Mouse (Mus musculus) limb, embryonic 14.5 days (tissue): Measurements from ENCODE around the gene Vtcn1. TPM values are rescaled to one million over a fixed set of nuclear protein-coding genes. Genes with fewer than 3 reads are reported as not detected.
A peak's percentile ranks its signal among the peaks of the same experiment; 100 is the strongest.

ENCODE experiments used
- ATAC-seq: fragments of 200-750 bp; cut with Nextera tagmentation; 2 replicates; pipeline ENCODE4 v1.8.0; 2017; ENCODE audit warnings: low read depth, moderate number of reproducible peaks, moderate TSS enrichment; ENCODE audit not compliant: low FRiP score
- DNase-seq: peaks from one replicate; pipeline ENCODE4 v3.0.0-alpha.2; 2015; ENCODE audit warnings: low spot score
- H3K27ac ChIP-seq: fragments of 300-500 bp; sonication (generic); replicated peaks from 2 replicates; pipeline ENCODE4 v1.5.1; 2014; ENCODE audit warnings: low read depth, mild to moderate bottlenecking, low read length, moderate library complexity, mixed read lengths
- H3K27me3 ChIP-seq: fragments of 300-500 bp; sonication (generic); 2 replicates; pipeline ENCODE4 v1.6.1; 2014; ENCODE audit warnings: low read length, mixed read lengths; ENCODE audit not compliant: control insufficient read depth, insufficient read depth
- H3K36me3 ChIP-seq: fragments of 300-500 bp; sonication (generic); 2 replicates; pipeline ENCODE4 v1.6.1; 2014; ENCODE audit warnings: mild to moderate bottlenecking, low read length, moderate library complexity, mixed read lengths; ENCODE audit not compliant: control insufficient read depth, insufficient read depth
- H3K4me1 ChIP-seq: fragments of 300-500 bp; sonication (generic); 2 replicates; pipeline ENCODE4 v1.6.1; 2014; ENCODE audit warnings: antibody characterized with exemption, low read length, mixed read lengths; ENCODE audit not compliant: control insufficient read depth, insufficient read depth
- H3K4me2 ChIP-seq: fragments of 300-500 bp; sonication (generic); replicated peaks from 2 replicates; pipeline ENCODE4 v1.6.1; 2014; ENCODE audit warnings: low read depth, mild to moderate bottlenecking, low read length, moderate library complexity; ENCODE audit not compliant: severe bottlenecking
- H3K4me3 ChIP-seq: fragments of 300-500 bp; sonication (generic); replicated peaks from 2 replicates; pipeline ENCODE4 v1.5.1; 2014; ENCODE audit warnings: low read length
- H3K9ac ChIP-seq: fragments of 300-500 bp; sonication (generic); 2 replicates; pipeline ENCODE4 v1.6.1; 2014; ENCODE audit warnings: mild to moderate bottlenecking, low read depth, low read length, moderate library complexity; ENCODE audit not compliant: severe bottlenecking
- H3K9me3 ChIP-seq: fragments of 300-500 bp; sonication (generic); 2 replicates; pipeline ENCODE4 v1.6.1; 2016; ENCODE audit warnings: low read length; ENCODE audit not compliant: control insufficient read depth
- POLR2A ChIP-seq: fragments of 200-500 bp; IDR thresholded peaks from 2 replicates; pipeline ENCODE4 v1.8.0; 2012; ENCODE audit warnings: inconsistent platforms, mild to moderate bottlenecking, moderate library complexity, borderline replicate concordance; ENCODE audit not compliant: insufficient read depth, insufficient read length; ENCODE audit errors: extremely low read depth
- WGBS: fragments of 180-500 bp; shearing (Covaris S2); extraction: QIAGEN DNeasy Blood & Tissue Kit; methylation state at CpG from one replicate; pipeline ENCODE4 v1.1.7; 2014; 5-methylcytosine and 5-hydroxymethylcytosine counted together
- polyA plus RNA-seq, 2 experiments: library from polyadenylated mRNA; depleted of rRNA in 1 of 2; stranded (reverse) in 1 of 2; unstranded in 1 of 2; fragments of >200 nt; fragmentation: Nextera tagmentation in 1 of 2; extraction: Ambion mirVana in 1 of 2; gene quantifications; 2 replicates each; pipeline versions ENCODE4 v1.2.1 to v1.2.3; 2012 to 2014

Vtcn1 gene
- polyA plus RNA-seq, 2 experiments = 0.34 to 0.47 TPM

DNA sequence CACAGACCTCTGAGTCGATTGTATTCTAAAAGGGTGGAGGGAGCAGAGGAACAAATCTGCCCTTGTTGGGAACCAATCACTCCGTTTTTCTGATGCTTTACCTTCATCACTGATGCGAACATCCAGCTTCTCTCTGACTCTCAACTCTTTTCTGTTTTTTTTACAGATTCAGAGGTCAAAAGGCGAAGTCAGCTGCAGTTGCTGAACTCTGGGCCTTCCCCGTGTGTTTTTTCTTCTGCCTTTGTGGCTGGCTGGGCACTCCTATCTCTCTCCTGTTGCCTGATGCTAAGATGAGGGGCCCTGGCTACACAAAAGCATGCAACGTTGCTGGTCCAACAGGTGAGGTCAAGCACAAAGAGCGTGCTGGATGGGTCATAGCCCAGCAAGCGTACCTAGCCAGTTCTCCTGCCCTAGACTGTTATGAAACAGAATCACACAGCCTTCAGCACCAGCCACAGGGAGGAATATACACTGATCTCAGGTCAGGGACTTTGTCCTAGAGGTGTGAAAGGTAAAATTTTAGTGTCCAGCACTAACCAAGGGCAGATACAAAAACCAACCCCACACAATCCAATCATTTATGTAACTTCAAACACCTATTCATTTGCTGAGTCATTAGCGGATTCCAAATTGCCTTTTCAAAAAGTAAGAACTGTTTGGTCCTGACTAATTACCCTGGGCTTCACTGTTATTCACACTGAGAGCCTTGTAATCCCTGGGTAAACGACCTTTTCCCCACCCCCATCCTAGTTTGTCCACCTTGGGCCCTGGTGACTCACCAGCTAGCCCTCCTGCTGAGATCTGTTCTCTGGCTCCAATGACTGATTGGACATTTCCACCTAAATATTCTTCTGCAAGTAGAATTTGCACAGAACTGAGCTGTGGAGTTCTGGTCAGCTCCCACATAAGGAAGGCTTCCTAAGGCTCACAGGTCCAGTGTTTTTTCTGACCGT lies 67.4 kb downstream of the Vtcn1 start:
- Histone ChIP-seq H3K9ac (no peak overlapping the region), H3K4me1 (no peaks in the 10 kb centered on the region), H3K9me3 (no peaks in the 10 kb centered on the region), H3K36me3 (no peaks in the 10 kb centered on the region), H3K4me3 (no peak overlapping the region), H3K27ac (no peak overlapping the region), H3K27me3 (no peaks in the 10 kb centered on the region), H3K4me2 (no peak overlapping the region)
- 65% methylated on average over 11 of the region's 11 CpGs for WGBS
- ATAC-seq (no peak), DNase-seq (no peak)
- no peak for TF ChIP-seq POLR2A

DNA sequence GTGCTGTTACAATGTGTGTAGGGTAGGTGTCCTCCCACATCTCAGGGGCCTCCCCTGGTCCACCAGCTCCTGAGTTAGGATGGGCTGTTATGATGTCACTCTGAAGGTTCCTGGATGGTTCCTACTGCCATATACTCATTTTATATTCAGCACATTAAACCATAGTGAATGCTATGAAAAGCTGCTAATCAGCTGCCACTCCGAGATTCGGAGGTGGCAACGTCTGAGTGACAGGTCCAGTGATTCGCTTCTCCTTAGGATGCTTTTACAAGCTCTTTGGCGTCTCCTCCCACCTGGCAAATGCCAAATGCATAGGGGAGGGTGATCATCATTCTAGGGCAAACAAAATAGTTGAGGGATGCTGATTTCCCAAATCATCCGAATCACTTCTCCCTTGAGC lies 70.2 kb downstream of the Vtcn1 start:
- Histone ChIP-seq H3K4me3 (no peak overlapping the region), H3K9ac (no peak overlapping the region), H3K4me2 (no peak overlapping the region), H3K4me1 (no peaks in the 10 kb centered on the region), H3K9me3 (no peaks in the 10 kb centered on the region), H3K27me3 (no peaks in the 10 kb centered on the region), H3K27ac (no peak overlapping the region), H3K36me3 (no peaks in the 10 kb centered on the region)
- no peak for TF ChIP-seq POLR2A
- WGBS = 83% methylated on average over 6 of the region's 6 CpGs
- ATAC-seq (no peak), DNase-seq (no peak)

DNA sequence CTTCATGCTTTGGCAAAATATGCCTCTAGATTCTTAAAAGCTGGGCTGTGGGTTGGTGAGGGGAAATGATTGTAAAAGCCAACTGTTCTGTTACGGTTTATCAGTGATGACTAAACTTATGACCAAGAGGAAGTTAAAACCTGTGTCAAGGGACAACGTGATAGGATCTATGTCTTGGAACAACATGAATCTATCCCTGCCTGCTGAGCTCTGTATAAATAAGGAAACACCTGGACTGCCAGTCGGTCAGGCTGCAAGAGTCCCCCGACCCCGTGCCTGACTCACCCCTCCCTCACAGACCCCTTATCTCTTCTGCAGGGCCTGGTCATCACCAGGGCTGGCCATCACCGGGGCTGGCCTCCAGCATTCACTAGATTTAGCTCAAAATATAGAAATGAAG lies 80.9 kb downstream of the Vtcn1 start:
- WGBS = 66% methylated on average over 6 of the region's 6 CpGs
- Histone ChIP-seq H3K36me3 (no peaks in the 10 kb centered on the region), H3K4me3 (no peak overlapping the region), H3K9ac (no peak overlapping the region), H3K27me3 (no peaks in the 10 kb centered on the region), H3K4me1 (peaks cover 5% of the 10 kb centered on the region; the same call in 1 of the 2 replicates), H3K9me3 (no peaks in the 10 kb centered on the region), H3K4me2 (no peak overlapping the region), H3K27ac (no peak overlapping the region)
- ATAC-seq = no peak
- TF ChIP-seq POLR2A = no peak
- no peak for DNase-seq

DNA sequence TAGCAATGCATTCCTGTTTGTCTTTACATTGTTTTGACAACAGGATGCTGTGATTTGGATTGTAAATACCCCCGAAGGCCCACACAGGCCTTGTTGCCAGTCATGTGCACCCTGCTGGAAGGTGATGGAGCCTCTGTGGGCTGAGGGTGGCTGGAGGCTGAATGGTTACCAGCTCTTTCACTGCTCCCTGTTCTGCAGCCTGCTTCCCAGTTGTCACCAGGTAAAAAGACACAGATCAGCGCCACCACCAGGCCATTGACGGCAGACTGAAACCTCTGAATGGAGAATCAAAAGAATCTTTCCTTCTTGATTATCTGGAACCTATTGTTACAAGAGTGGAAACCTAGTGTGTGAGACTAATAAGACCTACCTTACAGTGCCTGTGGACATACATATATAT lies 81.7 kb downstream of the Vtcn1 start:
- Histone ChIP-seq H3K4me3 (no peak overlapping the region), H3K9me3 (no peaks in the 10 kb centered on the region), H3K4me1 (peaks cover 12% of the 10 kb centered on the region), H3K9ac (no peak overlapping the region), H3K36me3 (no peaks in the 10 kb centered on the region), H3K4me2 (no peak overlapping the region), H3K27me3 (no peaks in the 10 kb centered on the region), H3K27ac (no peak overlapping the region)
- TF ChIP-seq POLR2A = no peak
- WGBS = 28% methylated on average over 3 of the region's 3 CpGs
- DNase-seq (no peak), ATAC-seq (no peak)

DNA sequence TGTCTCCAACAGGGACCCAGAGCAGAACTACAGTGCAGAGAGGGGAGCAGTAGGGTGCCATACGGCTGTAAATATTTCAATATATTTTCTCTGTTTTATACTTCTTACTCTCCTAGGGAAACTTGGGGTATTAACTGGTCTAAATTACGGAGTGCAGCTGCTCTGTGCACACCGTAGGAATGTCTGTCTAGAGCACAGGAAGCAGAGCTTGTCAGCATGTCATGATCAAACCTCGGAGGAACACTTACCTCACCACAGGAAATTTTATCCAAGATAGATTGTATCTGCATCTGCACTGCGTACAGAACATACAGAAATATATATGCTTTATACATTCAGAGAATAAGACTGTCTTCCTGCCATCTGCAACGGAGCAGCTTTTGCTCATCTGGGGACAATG lies 83.3 kb downstream of the Vtcn1 start:
- WGBS = 29% methylated on average over 6 of the region's 6 CpGs
- H3K4me2 ChIP-seq = no peak overlapping the region
- no peak overlapping the region for H3K9ac ChIP-seq
- no peaks in the 10 kb centered on the region for H3K27me3 ChIP-seq
- H3K36me3 ChIP-seq = no peaks in the 10 kb centered on the region
- DNase-seq (peak; percentile 48), ATAC-seq (peak; percentile 62; the same call in 1 of the 2 replicates)
- no peak for TF ChIP-seq POLR2A
- no peaks in the 10 kb centered on the region for H3K9me3 ChIP-seq
- H3K4me1 ChIP-seq = peaks cover 13% of the 10 kb centered on the region
- H3K4me3 ChIP-seq = no peak overlapping the region
- no peak overlapping the region for H3K27ac ChIP-seq
